Mouse (Mus musculus): ENCODE data around the gene Ppm1h. TPM values are rescaled to one million over a fixed set of nuclear protein-coding genes. Genes with fewer than 3 reads are reported as not detected.

Ppm1h gene
- total RNA-seq, 2 experiments from 2014 or later, result 88.0 to 98.7 TPM

- intact Hi-C loops (cut with DNase I), result no loop called here
- peak in 1 of 2 experiments; percentile 60 for DNase-seq (ENCODE audit: low spot score in 2 of 2)
Measured at GRCm38 (mm10) chr10:122738526-122738925, 60.0 kb downstream of the Ppm1h start.

- intact Hi-C loops (cut with DNase I), result no loop called here
- no peak for DNase-seq (ENCODE audit: low spot score in 2 of 2)
Measured at GRCm38 (mm10) chr10:122739037-122739436, 60.5 kb downstream of the Ppm1h start.

DNA sequence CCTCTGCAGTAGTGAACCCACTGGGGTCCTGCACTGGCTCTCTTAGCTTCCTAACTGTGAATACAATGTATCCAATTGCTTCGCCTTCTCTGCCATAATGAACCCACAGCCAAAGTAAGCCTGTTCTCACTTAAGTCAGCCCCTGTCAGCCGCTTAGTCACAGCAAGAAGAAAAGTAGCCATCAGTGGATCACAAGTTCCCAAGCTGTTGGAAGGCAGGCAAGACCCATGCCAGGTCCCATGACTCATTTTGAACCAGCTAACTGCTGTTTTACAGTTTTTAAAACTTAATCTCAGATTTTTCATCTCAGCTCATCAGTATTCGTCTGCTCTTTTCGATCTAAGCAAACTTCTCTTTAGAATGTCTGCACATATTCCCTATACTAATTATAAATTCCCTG is 61.6 kb downstream of the Ppm1h start:
- peak in 1 of 2 experiments; percentile 49 for DNase-seq (ENCODE audit: low spot score in 2 of 2)
- intact Hi-C loops (cut with DNase I), result no loop called here

- DNase-seq (ENCODE audit: low spot score in 2 of 2), result peak in 1 of 2 experiments; percentile 41
- intact Hi-C loops (cut with DNase I), result no loop called here
Measured at GRCm38 (mm10) chr10:122741191-122741590, 62.6 kb downstream of the Ppm1h start.

- intact Hi-C loops (cut with DNase I), result no loop called here
- DNase-seq (ENCODE audit: low spot score in 2 of 2), result no peak
Measured at GRCm38 (mm10) chr10:122742136-122742535, 63.6 kb downstream of the Ppm1h start.

DNA sequence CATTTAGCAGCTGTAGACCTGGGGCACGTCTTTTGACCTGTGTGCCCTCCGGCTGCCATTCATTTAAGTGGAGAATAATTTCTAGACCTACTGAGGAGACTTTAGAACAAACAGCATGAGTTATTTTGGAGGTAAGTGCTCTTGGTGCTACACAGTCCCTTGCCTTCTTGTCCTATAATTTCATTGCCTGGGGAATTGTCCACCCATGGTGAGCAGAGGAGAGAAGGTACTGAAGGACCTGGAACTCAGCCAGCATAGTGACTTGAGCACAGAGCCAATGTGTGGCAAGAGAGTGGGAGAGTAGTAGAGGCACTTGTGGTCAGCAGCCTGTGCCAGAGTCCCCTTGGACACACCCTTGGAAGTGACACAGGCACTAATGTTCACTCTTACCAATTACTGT is 64.8 kb downstream of the Ppm1h start:
- intact Hi-C loops (cut with DNase I), result no loop called here

DNA sequence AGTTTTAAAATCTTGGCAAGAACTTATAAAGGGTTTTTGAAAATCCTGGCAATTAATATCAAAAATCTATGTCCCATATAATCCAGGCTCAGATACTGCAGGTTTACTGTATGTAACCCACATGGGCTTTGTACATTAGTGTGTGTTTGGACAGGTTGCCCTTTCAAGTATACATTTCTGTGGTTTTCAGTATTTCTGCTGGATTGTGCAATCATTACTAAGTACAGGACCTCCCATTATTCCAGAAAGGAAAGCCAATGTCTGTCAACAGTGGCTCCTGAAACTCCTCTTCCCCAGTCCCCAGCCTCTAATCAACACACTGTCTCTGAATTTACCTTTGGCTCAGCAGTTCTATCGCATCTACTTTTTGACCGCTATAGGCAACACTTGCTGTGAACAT is 66.4 kb downstream of the Ppm1h start:
- intact Hi-C loops (cut with DNase I), result no loop called here
- DNase-seq (ENCODE audit: low spot score in 2 of 2), result no peak

More for the DNA sequence above, 64.8 kb downstream of the Ppm1h start:
- no peak for DNase-seq (ENCODE audit: low spot score in 2 of 2)

DNA sequence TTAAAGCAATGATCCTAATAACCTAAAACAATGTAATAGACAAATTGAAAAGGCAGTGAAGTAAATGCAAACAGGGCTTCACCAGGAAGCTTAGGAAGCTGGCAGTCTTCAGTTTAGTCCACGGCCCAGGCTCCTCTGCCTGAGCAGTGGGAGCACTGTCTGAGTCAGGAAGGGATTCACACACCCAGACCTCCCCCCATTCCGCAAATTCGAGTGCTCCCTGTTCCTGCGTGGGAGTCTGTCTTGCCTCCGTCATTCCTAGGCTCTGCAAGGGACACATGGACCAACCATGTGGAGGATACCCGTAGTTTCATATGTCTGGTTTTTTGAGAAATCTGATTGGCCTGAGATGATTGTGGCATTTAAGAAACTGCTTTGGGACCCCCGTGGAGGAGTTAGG is 67.6 kb downstream of the Ppm1h start:
- DNase-seq (ENCODE audit: low spot score in 2 of 2), result no peak
- intact Hi-C loops (cut with DNase I), result no loop called here

DNA sequence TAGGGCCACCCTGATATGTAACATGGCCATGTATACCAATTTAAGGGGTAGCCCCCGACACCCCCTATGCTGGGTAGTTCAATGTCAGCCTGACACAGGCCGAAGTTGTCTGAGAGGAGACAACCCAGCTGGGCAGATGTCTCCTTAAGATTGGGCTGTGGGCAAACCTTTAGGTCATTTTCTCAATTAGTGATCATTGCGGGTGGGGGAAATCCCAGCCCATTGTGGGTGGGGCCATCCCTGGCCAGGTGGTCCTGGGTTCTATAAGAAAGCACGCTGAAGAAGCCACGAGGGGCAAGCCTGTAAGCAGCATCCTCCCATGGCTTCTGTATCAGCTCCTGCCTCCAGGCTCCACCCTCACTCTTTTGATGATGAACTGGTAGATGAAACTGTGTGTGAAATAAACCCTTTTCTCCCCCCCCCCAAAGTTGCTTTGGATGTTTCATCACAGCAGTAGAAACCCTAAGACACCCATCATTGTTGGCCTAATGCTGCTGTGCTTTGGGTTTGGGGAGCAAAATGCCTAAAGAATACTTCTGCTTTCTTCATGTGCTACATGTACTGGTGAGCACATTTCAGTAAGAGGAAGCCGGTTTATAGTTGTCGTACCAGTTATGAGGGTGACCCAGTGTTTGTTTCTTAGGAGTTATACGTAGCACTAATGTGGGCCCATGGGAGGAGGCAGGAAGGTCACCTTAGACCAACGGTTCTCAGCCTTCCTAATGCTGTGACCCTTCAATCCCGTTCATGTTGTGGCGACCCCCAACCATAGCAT is 68.8 kb downstream of the Ppm1h start:
- intact Hi-C loops (cut with DNase I), result no loop called here
- DNase-seq (ENCODE audit: low spot score in 2 of 2), result no peak

DNA sequence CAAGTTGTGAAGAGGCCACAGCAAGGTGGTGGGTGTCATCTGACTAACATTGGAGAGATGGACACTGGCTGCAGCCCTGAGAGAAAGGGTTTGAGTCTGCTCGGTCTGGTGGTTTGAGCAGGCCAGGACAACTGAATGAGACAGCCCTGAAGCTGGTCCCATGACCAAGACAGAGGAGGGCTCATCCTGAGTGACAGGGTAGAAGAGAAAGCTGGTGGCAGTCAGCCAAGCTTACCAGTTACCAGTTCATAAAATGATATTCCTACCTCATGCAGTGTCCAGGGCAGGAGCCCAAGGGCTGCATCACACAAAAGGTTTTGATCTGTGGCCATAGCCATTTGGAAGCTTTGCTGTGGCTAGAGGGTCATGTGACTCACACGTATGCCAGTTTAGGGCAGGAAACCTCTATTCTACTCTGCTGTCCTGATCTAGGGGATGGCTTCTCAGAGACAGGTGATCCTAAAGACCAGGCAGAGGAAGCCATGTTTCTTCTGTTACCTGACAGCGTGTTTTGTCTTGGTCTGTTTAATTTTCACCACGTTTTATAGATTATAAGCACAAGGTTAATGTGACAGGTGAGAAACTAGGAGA is 69.9 kb downstream of the Ppm1h start:
- intact Hi-C loops (cut with DNase I), result no loop called here

GRCm38 (mm10) chr10:122749071-122749470 is 70.5 kb downstream of the Ppm1h start:
- intact Hi-C loops (cut with DNase I), result no loop called here
- DNase-seq (ENCODE audit: low spot score in 2 of 2), result no peak

More for the DNA sequence above, 69.9 kb downstream of the Ppm1h start:
- no peak for DNase-seq (ENCODE audit: low spot score in 2 of 2)

GRCm38 (mm10) chr10:122749876-122750275 is 71.3 kb downstream of the Ppm1h start:
- DNase-seq (ENCODE audit: low spot score in 2 of 2), result no peak
- intact Hi-C loops (cut with DNase I), result no loop called here

DNA sequence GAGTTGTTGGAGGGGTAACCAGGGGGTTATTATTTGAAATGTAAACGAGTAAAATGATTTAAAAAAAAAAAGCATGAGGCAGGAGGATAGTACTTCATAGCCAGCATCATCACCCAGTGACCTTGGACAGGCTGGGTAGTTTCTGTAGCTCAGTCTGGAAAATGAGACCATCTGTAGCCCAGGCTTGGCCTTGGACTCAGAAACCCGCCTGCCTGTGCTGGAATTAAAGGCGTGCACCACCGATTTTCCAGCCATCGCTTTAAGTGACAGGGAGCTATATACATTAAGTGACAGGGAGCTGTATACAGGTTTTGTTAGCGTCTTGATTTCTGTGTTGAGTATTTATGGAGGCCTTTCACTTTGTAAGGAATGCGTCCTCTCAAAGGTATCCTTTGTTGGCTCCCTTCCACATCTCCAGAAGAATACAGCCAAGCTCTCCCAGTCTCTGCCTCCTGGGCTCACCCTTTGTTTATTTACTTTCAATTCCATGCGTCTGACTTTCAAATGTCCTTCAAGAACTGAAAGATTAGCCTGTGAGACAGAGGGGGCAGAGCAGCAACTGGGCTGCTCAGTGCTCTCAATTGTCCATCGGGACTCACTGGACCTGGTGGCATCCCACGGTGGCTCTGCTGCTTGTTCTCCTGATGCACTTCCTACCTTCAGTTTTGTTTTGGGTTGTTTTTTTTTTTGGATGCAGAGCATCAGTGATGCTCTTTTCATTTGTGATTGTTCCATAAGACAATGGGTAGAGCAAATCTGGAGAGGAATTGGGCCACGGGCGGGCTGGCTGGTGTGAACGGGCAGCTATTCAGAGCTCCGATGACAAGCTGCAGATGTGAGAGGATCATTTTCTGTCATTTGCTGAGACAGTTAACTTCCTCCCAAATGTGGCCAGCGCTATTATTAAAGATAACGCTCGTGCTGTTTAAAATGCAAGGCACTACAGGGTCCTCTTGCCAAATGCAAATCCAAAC is 74.7 kb downstream of the Ppm1h start:
- intact Hi-C loops (cut with DNase I), result no loop called here
- DNase-seq (ENCODE audit: low spot score in 2 of 2), result no peak

GRCm38 (mm10) chr10:122753924-122754307 is 75.4 kb downstream of the Ppm1h start:
- DNase-seq (ENCODE audit: low spot score in 2 of 2), result no peak
- intact Hi-C loops (cut with DNase I), result no loop called here

- intact Hi-C loops (cut with DNase I), result no loop called here
- no peak for DNase-seq (ENCODE audit: low spot score in 2 of 2)
Measured at GRCm38 (mm10) chr10:122754967-122755366, 76.4 kb downstream of the Ppm1h start.

DNA sequence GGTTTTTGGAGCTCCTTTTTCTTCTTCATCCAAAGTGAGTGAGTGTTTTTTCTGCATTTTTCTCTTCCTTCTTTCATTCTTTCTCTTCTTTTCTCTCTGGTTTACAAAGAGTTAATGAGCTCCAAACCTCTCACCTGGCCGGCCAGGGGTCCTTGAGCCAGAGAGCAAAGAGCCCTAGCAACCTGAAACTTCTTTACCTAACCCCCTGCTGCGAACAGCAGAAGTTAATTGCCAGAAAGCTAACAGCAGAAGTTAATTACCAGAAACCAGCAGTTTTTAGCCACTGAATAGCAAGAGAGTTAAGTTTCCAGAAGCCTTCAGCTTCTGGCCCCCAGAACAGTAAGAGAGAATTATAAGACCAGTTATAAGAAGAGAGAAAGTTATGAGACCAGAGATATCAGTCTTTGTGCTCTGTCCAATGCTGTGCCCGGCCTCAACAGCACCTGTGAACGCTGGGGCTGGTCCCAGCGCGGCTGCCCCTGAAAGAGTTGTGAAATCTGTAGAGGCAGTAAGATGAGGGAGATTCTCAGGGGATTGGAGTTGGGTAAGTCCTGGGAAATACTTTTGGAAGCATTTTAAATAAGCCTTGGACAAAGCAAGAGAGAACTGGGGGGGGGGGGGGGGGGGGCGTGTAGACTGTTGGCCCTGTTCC is 78.4 kb downstream of the Ppm1h start:
- intact Hi-C loops (cut with DNase I), result no loop called here
- no peak for DNase-seq (ENCODE audit: low spot score in 2 of 2)

- intact Hi-C loops (cut with DNase I), result no loop called here
- no peak for DNase-seq (ENCODE audit: low spot score in 2 of 2)
Measured at GRCm38 (mm10) chr10:122757727-122758126, 79.2 kb downstream of the Ppm1h start.

DNA sequence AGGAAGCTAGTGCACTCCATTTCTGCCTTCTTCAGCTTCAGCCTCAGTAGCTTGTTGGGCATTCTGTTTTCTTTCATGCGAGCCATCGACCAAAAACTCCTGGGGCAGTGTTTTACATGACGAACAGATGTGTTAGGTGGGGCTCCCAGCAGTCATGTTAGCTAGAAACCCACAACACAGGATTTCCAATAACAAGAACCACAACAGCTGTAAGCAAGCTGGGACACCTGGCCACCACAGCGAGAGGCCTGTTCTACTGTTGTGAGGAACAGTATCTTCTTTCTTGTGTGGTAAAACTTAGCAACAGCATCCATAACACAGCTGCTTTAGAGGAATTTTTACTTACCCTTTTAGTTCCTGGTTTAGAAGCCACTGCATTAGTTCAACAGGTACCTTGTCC is 79.8 kb downstream of the Ppm1h start:
- DNase-seq (ENCODE audit: low spot score in 2 of 2), result no peak
- intact Hi-C loops (cut with DNase I), result no loop called here

GRCm38 (mm10) chr10:122759729-122760128 is 81.2 kb downstream of the Ppm1h start:
- DNase-seq (ENCODE audit: low spot score in 2 of 2), result no peak
- intact Hi-C loops (cut with DNase I), result no loop called here
